Mouse (Mus musculus): ENCODE data around the gene Fabp1. TPM values are rescaled to one million over a fixed set of nuclear protein-coding genes. Genes with fewer than 3 reads are reported as not detected.

The Fabp1 gene
- not detected for polyA plus RNA-seq (2017; shearing (Covaris generic))

GRCm38 (mm10) chr6:71199612-71200011 is at the start of gene Fabp1:
Gene Fabp1, plus strand, starts transcription at chr6:71199827.

Other genes with a start within 250 kb of the Fabp1 start
- not detected for gene Foxi3, start 243.3 kb upstream of the Fabp1 start, polyA plus RNA-seq (2017; shearing (Covaris generic))
- 1.4 TPM for gene Thnsl2, start 55.4 kb upstream of the Fabp1 start, polyA plus RNA-seq (2017; shearing (Covaris generic))
- 48.1 TPM for gene Krcc1, start 71.8 kb downstream of the Fabp1 start, polyA plus RNA-seq (2017; shearing (Covaris generic))
- gene Smyd1, start 122.4 kb downstream of the Fabp1 start, polyA plus RNA-seq (2017; shearing (Covaris generic)): not detected
- gene Cd8b1, start 123.0 kb downstream of the Fabp1 start, polyA plus RNA-seq (2017; shearing (Covaris generic)): 13.5 TPM
- not detected for gene Cd8a, start 173.6 kb downstream of the Fabp1 start, polyA plus RNA-seq (2017; shearing (Covaris generic))
- gene Rmnd5a, start 240.8 kb downstream of the Fabp1 start, polyA plus RNA-seq (2017; shearing (Covaris generic)): 36.2 TPM